Mouse (Mus musculus) ES-E14 (cell line): ENCODE data around the gene Tmem160. TPM values are rescaled to one million over a fixed set of nuclear protein-coding genes. Genes with fewer than 3 reads are reported as not detected.

Experiments used
- DNase-seq: peaks from one replicate; pipeline ENCODE4 v3.0.0-alpha.2; 2013; ENCODE audit warnings: low read depth, low spot score
- H3K27ac ChIP-seq: 2 replicates; pipeline ENCODE4 v1.5.1; 2012; ENCODE audit warnings: low read depth, mild to moderate bottlenecking, low read length, moderate library complexity, mixed read lengths; ENCODE audit not compliant: poor library complexity, insufficient read depth, severe bottlenecking
- H3K36me3 ChIP-seq: 2 replicates; pipeline ENCODE4 v1.6.1; 2012; ENCODE audit warnings: mild to moderate bottlenecking, low read length, moderate library complexity, mixed read lengths; ENCODE audit not compliant: control insufficient read depth, poor library complexity, insufficient read depth, severe bottlenecking
- H3K4me1 ChIP-seq, 2 experiments: fragments of 150-350 bp in 1 of 2; sonication (generic) in 1 of 2; 2 replicates each; pipeline ENCODE4 v1.6.1; 2012; ENCODE audit warnings: low read length in 2 of 2, mild to moderate bottlenecking in 1 of 2, mixed read lengths in 1 of 2; ENCODE audit not compliant: control insufficient read depth in 2 of 2, insufficient read depth in 2 of 2, poor library complexity in 1 of 2
- H3K4me3 ChIP-seq, 2 experiments: fragments of 150-350 bp in 1 of 2; sonication (generic) in 1 of 2; 2 replicates each; pipeline ENCODE4 v1.5.1; 2012; ENCODE audit warnings: low read length in 2 of 2, low read depth in 1 of 2, mild to moderate bottlenecking in 1 of 2, mixed read lengths in 1 of 2; ENCODE audit not compliant: insufficient read depth in 1 of 2, poor library complexity in 1 of 2, severe bottlenecking in 1 of 2
- H3K9ac ChIP-seq: 2 replicates; pipeline ENCODE4 v1.6.1; 2012; ENCODE audit warnings: low read depth, mild to moderate bottlenecking, low read length, mixed read lengths; ENCODE audit not compliant: poor library complexity, insufficient read depth, severe bottlenecking
- H3K9me3 ChIP-seq: fragments of 150-350 bp; sonication (generic); 2 replicates; pipeline ENCODE4 v1.6.1; 2012; ENCODE audit warnings: low read depth, mild to moderate bottlenecking, low read length; ENCODE audit not compliant: control insufficient read depth, insufficient read depth
- CHD2 ChIP-seq: IDR thresholded peaks from 2 replicates; pipeline ENCODE4 v1.6.1; 2014; ENCODE audit warnings: mild to moderate bottlenecking, low read depth, low read length, inconsistent platforms
- HCFC1 ChIP-seq: IDR thresholded peaks from 2 replicates; pipeline ENCODE4 v1.6.1; 2012; ENCODE audit warnings: low read length, inconsistent platforms, borderline replicate concordance; ENCODE audit not compliant: insufficient read depth
- MAFK ChIP-seq: IDR thresholded peaks from 2 replicates; pipeline ENCODE4 v1.6.1; 2014; ENCODE audit warnings: mild to moderate bottlenecking, low read depth, low read length, inconsistent platforms; ENCODE audit not compliant: insufficient read depth
- ZC3H11A ChIP-seq: IDR thresholded peaks from 2 replicates; pipeline ENCODE4 v1.6.1; 2012; ENCODE audit warnings: low read depth, mild to moderate bottlenecking, inconsistent platforms, low read length, borderline replicate concordance
- ZNF384 ChIP-seq: IDR thresholded peaks from 2 replicates; pipeline ENCODE4 v1.6.1; 2012; ENCODE audit warnings: low read depth, low read length, inconsistent platforms
- in situ Hi-C, 2 experiments: fragments of 600-800 bp; cut with MboI; formaldehyde crosslinking; loops; one replicate each; pipeline ENCODE4 v1.15.1; 2025; ENCODE audit warnings: low sequenced_read_pairs in 2 of 2, inconsistent platforms in 1 of 2; ENCODE audit not compliant: unreplicated experiment in 2 of 2
- total RNA-seq: library from RNA; depleted of rRNA; stranded (reverse); fragments of 300-350 nt; gene quantifications from 2 replicates; pipeline ENCODE4 v1.2.3, GENCODE M21; 2012

The Tmem160 gene
- total RNA-seq, 1 experiment: 82.7 TPM

- H3K36me3 ChIP-seq: peaks cover 68% of the 10 kb centered on the region
- no peaks in the 10 kb centered on the region for H3K4me1 ChIP-seq
- no peaks in the 10 kb centered on the region for H3K9me3 ChIP-seq
- no peak overlapping the region for H3K27ac ChIP-seq
- in situ Hi-C loops: no loop called here
- TF ChIP-seq CHD2 (no peak), HCFC1 (no peak), MAFK (no peak), ZNF384 (no peak), ZC3H11A (no peak)
- no peak overlapping the region for H3K4me3 ChIP-seq
- no peak overlapping the region for H3K9ac ChIP-seq
- DNase-seq: no peak
Measured at GRCm38 (mm10) chr7:16426129-16426729, 26.4 kb upstream of the Tmem160 start.

- H3K4me3 ChIP-seq: no peak overlapping the region
- TF ChIP-seq MAFK (no peak), CHD2 (no peak), ZNF384 (no peak), ZC3H11A (no peak), HCFC1 (no peak)
- no peak for DNase-seq
- no peaks in the 10 kb centered on the region for H3K9me3 ChIP-seq
- H3K36me3 ChIP-seq: peaks cover 72% of the 10 kb centered on the region
- no peak overlapping the region for H3K27ac ChIP-seq
- H3K9ac ChIP-seq: no peak overlapping the region
- in situ Hi-C loops: no loop called here
- peaks cover 0 to 3% of the 10 kb centered on the region in 2 experiments; a peak in 1 of 4 replicates for H3K4me1 ChIP-seq
Measured at GRCm38 (mm10) chr7:16433352-16433971, 19.1 kb upstream of the Tmem160 start.

GRCm38 (mm10) chr7:16435088-16435487 lies 17.5 kb upstream of the Tmem160 start:
- in situ Hi-C loops: no loop called here
- H3K36me3 ChIP-seq: peaks cover 57% of the 10 kb centered on the region
- no peak for DNase-seq

GRCm38 (mm10) chr7:16441241-16441640 lies 11.3 kb upstream of the Tmem160 start:
- Histone ChIP-seq H3K9me3 (no peaks in the 10 kb centered on the region), H3K36me3 (no peaks in the 10 kb centered on the region), H3K4me3 (no peak overlapping the region), H3K27ac (no peak overlapping the region), H3K9ac (no peak overlapping the region), H3K4me1 (no peaks in the 10 kb centered on the region)
- TF ChIP-seq HCFC1: no peak
- DNase-seq: no peak
- in situ Hi-C loops: no loop called here

More at GRCm38 (mm10) chr7:16435088-16435487, 17.5 kb upstream of the Tmem160 start:
- H3K27ac ChIP-seq: no peak overlapping the region
- H3K4me1 ChIP-seq: peaks cover 0 to 3% of the 10 kb centered on the region in 2 experiments; a peak in 1 of 4 replicates
- no peak overlapping the region for H3K4me3 ChIP-seq
- TF ChIP-seq ZNF384: no peak
- TF ChIP-seq CHD2: no peak
- no peak for TF ChIP-seq HCFC1
- TF ChIP-seq ZC3H11A: no peak
- no peak for TF ChIP-seq MAFK
- H3K9me3 ChIP-seq: no peaks in the 10 kb centered on the region
- no peak overlapping the region for H3K9ac ChIP-seq
